Mouse (Mus musculus) forebrain, embryonic 10.5 days (tissue): ENCODE results near the gene Itga9. TPM values are rescaled to one million over a fixed set of nuclear protein-coding genes. Genes with fewer than 3 reads are reported as not detected.

Experiments
- DNase-seq: peaks from one replicate; pipeline ENCODE4 v3.0.0-alpha.2; 2017; ENCODE audit warnings: low spot score; ENCODE audit errors: extremely low spot score
- H3K27ac ChIP-seq: fragments of 300-500 bp; sonication (generic); 2 replicates; pipeline ENCODE4 v1.5.1; 2016; ENCODE audit warnings: mild to moderate bottlenecking
- H3K27me3 ChIP-seq: fragments of 300-500 bp; sonication (generic); 2 replicates; pipeline ENCODE4 v1.6.1; 2016; ENCODE audit warnings: mild to moderate bottlenecking; ENCODE audit not compliant: poor library complexity, severe bottlenecking
- H3K36me3 ChIP-seq: fragments of 300-500 bp; sonication (generic); replicated peaks from 2 replicates; pipeline ENCODE4 v1.6.1; 2016; ENCODE audit warnings: mild to moderate bottlenecking, moderate library complexity
- H3K4me1 ChIP-seq: fragments of 300-500 bp; sonication (generic); 2 replicates; pipeline ENCODE4 v1.6.1; 2016
- H3K4me3 ChIP-seq: fragments of 300-500 bp; sonication (generic); 2 replicates; pipeline ENCODE4 v1.5.1; 2016; ENCODE audit warnings: mild to moderate bottlenecking, moderate library complexity
- H3K9me3 ChIP-seq: fragments of 300-500 bp; sonication (generic); 2 replicates; pipeline ENCODE4 v1.6.1; 2016; ENCODE audit warnings: mild to moderate bottlenecking, moderate library complexity
- WGBS: fragments of 180-500 bp; shearing (Covaris S2); methylation state at CpG from one replicate; pipeline ENCODE4 v1.1.7; 2016; 5-methylcytosine and 5-hydroxymethylcytosine counted together
- polyA plus RNA-seq: library from polyadenylated mRNA; unstranded; fragments of >200 nt; fragmentation: Nextera tagmentation; extraction: Ambion mirVana; gene quantifications from 2 replicates; pipeline ENCODE4 v1.2.1, GENCODE M21; 2016

Itga9 gene
- 6.0 and 6.1 TPM in 2 replicates for polyA plus RNA-seq

DNA sequence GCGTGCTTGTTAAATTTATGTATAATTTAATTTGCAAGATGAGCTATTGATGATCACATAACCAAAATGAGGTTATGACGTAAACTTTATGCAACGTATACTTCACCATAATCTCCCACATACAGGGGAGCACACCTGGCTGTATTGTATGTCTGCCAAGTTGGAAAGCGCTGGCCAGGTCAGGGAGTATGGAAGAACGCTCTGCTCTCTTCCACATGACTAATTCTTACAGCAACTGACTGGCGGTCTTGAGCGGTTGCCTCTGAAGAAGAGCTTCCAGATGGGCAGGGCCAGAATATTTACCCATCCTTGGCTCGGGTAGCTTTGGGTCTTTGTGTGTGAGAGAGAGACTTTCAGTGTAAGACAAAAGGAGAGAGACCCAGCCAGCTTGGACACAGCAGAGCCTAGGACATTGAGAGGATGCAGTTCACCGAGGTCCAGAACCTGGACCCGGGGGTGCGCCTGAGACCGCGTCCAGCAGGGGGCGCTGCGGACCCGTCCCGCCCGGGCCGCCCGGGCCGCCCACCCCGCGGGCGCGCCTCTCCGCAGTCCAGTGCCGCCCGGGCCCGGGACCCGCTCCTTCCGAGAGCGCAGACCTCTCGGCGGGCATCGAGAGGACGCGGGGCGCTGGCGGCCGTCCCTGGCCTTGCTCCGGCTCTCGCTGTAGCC is at the start of gene Itga9:
Gene Itga9 (plus strand): TSS at position 543 of the 669 bp plus-strand sequence.
- WGBS: 12% methylated on average over 42 of the region's 42 CpGs
- Histone ChIP-seq H3K36me3 (no peaks in the 10 kb centered on the region), H3K27ac (peak within 1 kb of the TSS; percentile 89), H3K9me3 (no peaks in the 10 kb centered on the region), H3K4me1 (peaks cover 33% of the 10 kb centered on the region), H3K4me3 (peak within 1 kb of the TSS; percentile 74), H3K27me3 (peaks cover 80% of the 10 kb centered on the region)
- DNase-seq: peak; percentile 77

DNA sequence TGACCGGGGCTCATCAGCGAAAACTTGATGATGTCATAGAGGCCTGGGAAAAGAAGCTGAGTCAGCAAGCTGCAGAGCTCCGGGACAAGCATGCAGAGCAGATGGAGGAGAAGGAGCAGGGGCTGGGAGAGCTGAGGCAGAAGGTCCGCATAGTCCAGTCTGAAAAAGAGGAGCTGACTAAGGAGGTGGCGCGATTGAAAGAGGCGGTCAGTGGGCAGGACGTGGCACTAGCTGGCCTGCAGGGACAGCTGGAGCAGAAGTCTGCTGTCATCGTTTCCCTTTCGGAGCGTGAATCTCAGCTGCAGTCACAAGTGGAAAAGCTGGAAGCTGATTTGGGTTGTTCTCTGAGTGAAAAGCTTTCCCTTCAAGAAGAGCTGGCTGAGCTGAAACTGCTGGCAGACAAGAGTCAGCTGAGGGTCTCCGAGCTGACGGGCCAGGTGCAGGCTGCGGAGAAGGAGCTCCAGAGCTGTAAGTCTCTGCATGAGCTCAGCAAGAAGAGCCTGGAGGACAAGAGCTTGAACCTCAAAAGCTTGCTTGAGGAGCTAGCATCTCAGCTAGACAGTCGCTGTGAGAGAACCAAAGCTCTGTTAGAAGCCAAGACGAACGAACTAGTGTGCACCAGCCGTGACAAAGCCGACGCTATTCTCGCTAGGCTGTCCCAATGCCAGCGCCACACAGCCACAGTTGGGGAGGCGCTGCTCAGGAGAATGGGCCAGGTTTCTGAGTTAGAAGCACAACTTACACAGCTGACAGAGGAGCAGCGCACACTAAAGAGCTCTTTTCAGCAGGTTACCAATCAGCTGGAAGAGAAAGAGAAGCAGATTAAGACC is 49.3 kb upstream of the Itga9 start:
- 90% methylated on average over 24 of the region's 24 CpGs for WGBS
- Histone ChIP-seq H3K36me3 (peaks cover 96% of the 10 kb centered on the region), H3K27ac (no peak overlapping the region), H3K9me3 (no peaks in the 10 kb centered on the region), H3K4me3 (no peak overlapping the region), H3K4me1 (no peaks in the 10 kb centered on the region), H3K27me3 (no peaks in the 10 kb centered on the region)
- no peak for DNase-seq

DNA sequence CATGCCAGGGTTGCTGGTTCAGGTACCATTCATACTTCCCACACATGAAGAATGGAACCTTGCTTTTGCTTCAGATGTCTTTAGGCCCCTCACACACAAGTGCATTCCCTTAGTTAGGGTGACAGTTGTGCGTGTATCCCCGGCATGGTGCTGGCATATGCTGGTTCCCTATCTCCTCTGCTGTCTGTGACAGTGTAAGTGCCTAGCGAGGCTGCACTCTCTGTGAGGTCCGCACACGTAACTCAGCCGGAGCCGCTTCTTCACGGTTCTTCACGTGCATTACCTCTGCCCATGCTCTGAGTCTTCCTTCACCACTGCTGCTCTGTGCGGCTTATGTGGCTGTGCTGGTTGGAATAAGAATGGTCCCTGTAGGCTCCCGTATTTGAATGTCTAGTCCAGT is 43.1 kb upstream of the Itga9 start:
- peaks cover 99% of the 10 kb centered on the region for H3K36me3 ChIP-seq
- 96% methylated on average over 11 of the region's 11 CpGs for WGBS
- no peaks in the 10 kb centered on the region for H3K9me3 ChIP-seq
- no peaks in the 10 kb centered on the region for H3K4me1 ChIP-seq
- H3K27ac ChIP-seq: no peak overlapping the region
- H3K4me3 ChIP-seq: no peak overlapping the region
- H3K27me3 ChIP-seq: no peaks in the 10 kb centered on the region
- DNase-seq: no peak

DNA sequence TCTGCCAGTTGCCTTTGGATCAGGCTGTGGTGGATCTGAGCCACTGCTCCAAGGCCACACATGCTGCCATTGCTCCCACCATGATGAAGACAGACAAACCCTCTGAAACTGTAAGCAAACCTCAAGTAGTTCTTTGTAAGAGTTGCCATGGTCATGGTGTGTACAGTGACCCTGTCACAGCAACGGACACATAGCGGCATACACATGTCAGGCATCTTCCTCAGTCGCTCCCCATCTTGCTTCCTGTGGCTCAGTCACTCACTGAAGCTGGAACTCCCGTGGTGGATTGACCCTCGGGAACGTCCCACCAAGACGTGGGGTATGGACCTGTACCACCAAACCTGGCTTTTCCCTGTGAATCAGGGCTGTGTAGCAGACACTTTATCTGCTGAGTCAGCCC is 42.6 kb upstream of the Itga9 start:
- Histone ChIP-seq H3K36me3 (peaks cover 97% of the 10 kb centered on the region), H3K4me3 (no peak overlapping the region), H3K27me3 (no peaks in the 10 kb centered on the region), H3K9me3 (no peaks in the 10 kb centered on the region), H3K4me1 (no peaks in the 10 kb centered on the region), H3K27ac (no peak overlapping the region)
- DNase-seq: no peak
- WGBS: 92% methylated on average over 7 of the region's 7 CpGs

DNA sequence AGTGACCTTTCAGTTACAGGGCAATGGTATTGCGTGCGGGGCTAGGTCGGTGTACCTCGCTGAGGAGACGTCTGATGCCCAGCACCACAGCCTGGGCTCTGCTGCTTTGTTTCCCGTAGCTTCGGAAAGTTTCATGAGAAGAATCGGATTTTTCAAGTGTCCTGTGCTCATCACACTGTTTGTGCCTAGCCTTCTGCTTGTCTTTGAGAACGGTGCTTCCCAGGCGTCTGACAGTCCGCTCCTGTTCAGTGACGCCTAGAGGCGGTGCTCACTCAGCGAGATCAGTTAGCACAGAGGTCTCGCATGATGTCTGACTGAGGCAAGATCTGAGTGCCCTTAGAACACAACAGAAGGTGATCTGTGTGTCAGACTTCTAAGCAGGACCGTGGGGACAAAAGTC is 41.8 kb upstream of the Itga9 start:
- no peak for DNase-seq
- Histone ChIP-seq H3K4me3 (no peak overlapping the region), H3K36me3 (peaks cover 97% of the 10 kb centered on the region), H3K4me1 (no peaks in the 10 kb centered on the region), H3K9me3 (no peaks in the 10 kb centered on the region), H3K27me3 (no peaks in the 10 kb centered on the region), H3K27ac (no peak overlapping the region)
- 91% methylated on average over 16 of the region's 16 CpGs for WGBS

DNA sequence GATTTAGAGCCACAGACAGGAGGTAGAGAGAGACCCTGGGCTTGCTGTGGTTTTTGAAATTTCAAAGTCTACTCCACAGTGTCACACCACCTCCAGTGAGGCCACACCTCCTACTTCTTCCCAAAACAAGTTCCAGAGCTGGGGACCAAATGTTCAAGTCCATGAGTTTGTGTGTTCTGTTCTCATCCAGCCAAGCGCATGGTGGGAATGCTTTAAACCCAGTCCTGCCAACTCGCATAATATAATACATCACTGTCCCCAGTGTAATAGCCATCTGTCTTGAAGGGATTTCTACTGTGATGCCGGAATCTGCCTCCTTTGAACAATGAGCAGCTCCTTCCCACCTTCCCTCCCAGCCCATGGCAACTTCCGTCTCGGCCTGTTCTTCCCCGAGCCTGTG is 37.2 kb upstream of the Itga9 start:
- no peak for DNase-seq
- Histone ChIP-seq H3K9me3 (no peaks in the 10 kb centered on the region), H3K4me1 (no peaks in the 10 kb centered on the region), H3K27ac (no peak overlapping the region), H3K36me3 (peaks cover 95% of the 10 kb centered on the region), H3K27me3 (no peaks in the 10 kb centered on the region), H3K4me3 (no peak overlapping the region)
- WGBS: 92% methylated on average over 6 of the region's 6 CpGs

DNA sequence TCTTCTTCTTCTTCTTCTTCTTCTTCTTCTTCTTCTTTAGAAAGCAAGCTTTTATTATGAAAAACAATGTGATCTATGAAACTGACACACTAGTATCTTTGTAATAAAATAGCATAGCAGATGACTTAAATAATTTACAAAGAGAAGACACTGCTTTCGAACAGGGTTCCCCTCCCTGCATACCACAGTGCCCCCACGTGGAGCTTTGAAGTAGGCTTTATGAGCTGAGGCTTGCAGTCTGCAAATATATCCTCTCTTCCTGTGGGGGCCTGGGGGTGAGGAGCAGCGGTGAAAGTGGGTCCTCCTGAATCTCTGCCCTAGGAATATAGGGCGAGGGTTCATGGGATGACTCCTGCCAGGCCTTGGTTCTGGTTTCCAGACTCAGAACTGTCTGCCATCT is 35.6 kb upstream of the Itga9 start:
- Histone ChIP-seq H3K9me3 (no peaks in the 10 kb centered on the region), H3K4me3 (no peak overlapping the region), H3K4me1 (no peaks in the 10 kb centered on the region), H3K27ac (no peak overlapping the region), H3K36me3 (peaks cover 95% of the 10 kb centered on the region), H3K27me3 (no peaks in the 10 kb centered on the region)
- DNase-seq: no peak
- WGBS: 80% methylated on average over 4 of the region's 4 CpGs

DNA sequence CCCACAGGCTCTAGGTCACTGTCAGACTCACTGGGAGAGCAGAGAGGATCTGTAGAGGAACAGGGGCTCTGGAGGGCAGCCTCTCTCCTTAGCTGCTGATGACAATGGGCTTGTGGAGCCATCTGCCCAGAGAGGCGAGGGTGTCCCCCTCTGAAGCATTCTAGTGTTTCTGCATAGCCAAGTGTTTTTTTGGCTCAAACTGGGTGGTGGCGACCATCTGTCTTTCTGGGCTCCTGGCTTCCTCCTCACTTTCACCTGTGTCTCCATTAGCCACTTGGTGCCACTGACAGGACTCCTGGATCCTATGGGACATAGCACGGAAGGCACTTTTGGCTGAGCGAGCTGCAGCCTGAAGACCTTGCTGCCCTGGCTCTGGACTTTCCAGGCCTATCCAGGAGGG is 34.8 kb upstream of the Itga9 start:
- H3K27me3 ChIP-seq: no peaks in the 10 kb centered on the region
- WGBS: 87% methylated on average over 4 of the region's 4 CpGs
- DNase-seq: no peak
- H3K4me3 ChIP-seq: no peak overlapping the region
- no peaks in the 10 kb centered on the region for H3K9me3 ChIP-seq
- H3K4me1 ChIP-seq: no peaks in the 10 kb centered on the region
- H3K36me3 ChIP-seq: peaks cover 95% of the 10 kb centered on the region
- no peak overlapping the region for H3K27ac ChIP-seq

DNA sequence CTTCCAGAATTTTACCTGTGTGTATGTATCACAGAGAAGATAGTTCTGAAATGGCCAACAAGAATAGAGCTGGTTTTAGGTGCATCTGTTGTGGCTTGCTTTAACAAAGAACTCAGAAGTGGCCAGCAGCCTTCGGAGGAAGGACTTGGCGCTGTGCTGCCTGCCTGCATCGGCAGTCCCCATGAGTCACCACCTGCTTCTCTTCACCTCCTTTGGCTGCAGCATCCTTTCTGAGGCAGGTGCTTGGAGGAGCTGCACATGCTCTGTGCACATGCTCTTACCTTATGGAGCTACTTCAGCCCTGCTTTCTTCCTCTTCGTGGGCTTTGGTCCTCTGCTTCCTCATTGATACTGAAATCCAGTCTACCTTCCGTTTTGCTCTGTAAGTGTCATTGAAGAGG is 31.6 kb upstream of the Itga9 start:
- no peaks in the 10 kb centered on the region for H3K9me3 ChIP-seq
- no peak for DNase-seq
- H3K4me1 ChIP-seq: no peaks in the 10 kb centered on the region
- H3K27me3 ChIP-seq: no peaks in the 10 kb centered on the region
- no peak overlapping the region for H3K4me3 ChIP-seq
- H3K36me3 ChIP-seq: peaks cover 97% of the 10 kb centered on the region
- 94% methylated on average over 5 of the region's 5 CpGs for WGBS
- no peak overlapping the region for H3K27ac ChIP-seq

DNA sequence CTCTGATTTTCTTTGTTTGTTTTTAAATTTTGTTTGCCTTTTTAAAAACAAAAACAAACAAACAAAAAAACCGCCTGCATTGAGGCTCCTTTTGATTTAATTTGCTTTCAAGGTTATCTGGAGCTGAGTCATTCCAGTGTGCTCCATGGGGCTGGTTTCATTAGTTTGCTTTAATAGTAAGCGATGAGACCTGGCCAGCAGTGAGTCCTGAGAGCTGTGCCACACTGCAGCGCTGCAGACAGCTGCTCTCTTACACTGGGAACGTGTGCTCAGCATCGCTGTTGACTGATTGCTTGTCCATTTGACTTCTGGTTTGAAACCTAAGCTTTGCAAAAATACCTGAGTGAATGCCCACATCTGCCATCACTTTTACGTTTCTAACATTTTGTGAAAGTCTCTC is 26.1 kb upstream of the Itga9 start:
- Histone ChIP-seq H3K27ac (no peak overlapping the region), H3K36me3 (peaks cover 80% of the 10 kb centered on the region), H3K4me3 (no peak overlapping the region), H3K4me1 (peaks cover 9% of the 10 kb centered on the region; the same call in 1 of the 2 replicates), H3K9me3 (no peaks in the 10 kb centered on the region), H3K27me3 (no peaks in the 10 kb centered on the region)
- 77% methylated on average over 6 of the region's 6 CpGs for WGBS
- no peak for DNase-seq

DNA sequence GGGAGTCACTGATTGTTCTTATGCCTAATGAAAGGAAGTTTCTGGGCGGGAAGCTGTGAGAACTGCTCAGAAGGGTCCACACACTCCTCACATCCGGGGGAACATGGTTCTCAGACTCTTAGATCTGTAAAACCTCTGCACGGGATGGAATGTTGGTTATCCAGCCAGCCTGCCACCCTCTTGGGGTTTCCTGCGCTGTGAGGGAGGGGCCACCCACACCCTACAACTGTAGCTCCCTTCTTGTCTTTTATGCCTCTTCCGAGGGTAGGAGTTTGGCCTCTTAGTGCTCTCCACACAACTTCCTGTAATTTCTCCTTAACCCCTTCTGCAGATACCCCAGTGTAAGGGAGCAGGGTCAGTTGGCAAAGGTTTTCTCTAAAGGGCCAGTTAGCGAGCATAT is 23.7 kb upstream of the Itga9 start:
- DNase-seq: no peak
- peaks cover 56% of the 10 kb centered on the region for H3K36me3 ChIP-seq

DNA sequence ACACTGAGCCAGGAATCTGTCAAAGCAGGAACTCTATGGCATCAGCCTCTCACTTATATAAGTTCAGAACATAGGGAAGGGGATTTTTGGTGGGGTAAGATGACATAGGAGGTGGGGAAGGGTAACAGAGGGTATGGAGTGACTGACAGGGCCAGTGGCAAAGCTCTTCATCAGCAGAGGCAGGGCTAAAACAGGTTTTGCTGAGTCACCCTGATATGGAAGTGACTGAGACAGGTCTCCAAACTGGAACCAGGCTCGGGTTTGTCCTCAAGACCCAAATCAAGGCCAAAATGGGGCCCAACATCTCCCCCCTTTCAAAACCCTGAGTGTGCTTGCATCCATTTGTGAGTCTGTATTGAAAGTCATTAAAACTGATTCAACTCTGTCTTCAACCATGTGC is 21.7 kb upstream of the Itga9 start:
- Histone ChIP-seq H3K27me3 (no peaks in the 10 kb centered on the region), H3K27ac (no peak overlapping the region), H3K4me1 (peaks cover 14% of the 10 kb centered on the region; the same call in 1 of the 2 replicates), H3K4me3 (no peak overlapping the region), H3K9me3 (no peaks in the 10 kb centered on the region), H3K36me3 (peaks cover 35% of the 10 kb centered on the region)
- DNase-seq: no peak
- WGBS: 89% methylated on average over 1 of the region's 1 CpGs

More for the DNA sequence above, 23.7 kb upstream of the Itga9 start:
- Histone ChIP-seq H3K9me3 (no peaks in the 10 kb centered on the region), H3K27ac (no peak overlapping the region), H3K4me3 (no peak overlapping the region), H3K27me3 (no peaks in the 10 kb centered on the region), H3K4me1 (peaks cover 12% of the 10 kb centered on the region; the same call in 1 of the 2 replicates)
- WGBS: 87% methylated on average over 6 of the region's 6 CpGs

DNA sequence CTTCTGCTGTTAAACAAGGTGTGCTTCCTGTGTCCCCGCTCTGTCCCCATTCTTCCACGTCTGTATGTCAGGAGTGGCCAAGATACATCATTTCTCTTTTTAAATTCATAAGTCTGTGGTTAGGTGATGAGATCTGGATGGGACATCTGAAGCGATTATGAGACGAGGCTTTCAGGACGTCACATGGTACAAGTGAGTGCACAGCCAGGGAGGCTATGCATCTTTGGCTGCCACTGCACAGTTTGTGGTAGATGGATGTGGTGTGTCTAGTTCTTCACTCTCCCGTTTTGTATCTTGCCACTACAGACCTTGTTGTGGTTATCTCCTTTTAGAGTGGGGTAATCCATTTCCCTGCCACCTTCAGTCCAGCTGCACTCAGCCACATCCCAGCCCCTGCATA is 20.5 kb upstream of the Itga9 start:
- Histone ChIP-seq H3K4me3 (no peak overlapping the region), H3K36me3 (peaks cover 28% of the 10 kb centered on the region), H3K4me1 (peaks cover 22% of the 10 kb centered on the region), H3K9me3 (no peaks in the 10 kb centered on the region), H3K27ac (no peak overlapping the region), H3K27me3 (no peaks in the 10 kb centered on the region)
- DNase-seq: no peak
- WGBS: 87% methylated on average over 6 of the region's 6 CpGs
